Mouse (Mus musculus) cerebellum, adult 11-12 months (tissue): ENCODE data around the gene Pparg.

Experiments used
- DNase-seq: peaks from one replicate; pipeline ENCODE4 v3.0.0; 2022

Pparg gene

DNA sequence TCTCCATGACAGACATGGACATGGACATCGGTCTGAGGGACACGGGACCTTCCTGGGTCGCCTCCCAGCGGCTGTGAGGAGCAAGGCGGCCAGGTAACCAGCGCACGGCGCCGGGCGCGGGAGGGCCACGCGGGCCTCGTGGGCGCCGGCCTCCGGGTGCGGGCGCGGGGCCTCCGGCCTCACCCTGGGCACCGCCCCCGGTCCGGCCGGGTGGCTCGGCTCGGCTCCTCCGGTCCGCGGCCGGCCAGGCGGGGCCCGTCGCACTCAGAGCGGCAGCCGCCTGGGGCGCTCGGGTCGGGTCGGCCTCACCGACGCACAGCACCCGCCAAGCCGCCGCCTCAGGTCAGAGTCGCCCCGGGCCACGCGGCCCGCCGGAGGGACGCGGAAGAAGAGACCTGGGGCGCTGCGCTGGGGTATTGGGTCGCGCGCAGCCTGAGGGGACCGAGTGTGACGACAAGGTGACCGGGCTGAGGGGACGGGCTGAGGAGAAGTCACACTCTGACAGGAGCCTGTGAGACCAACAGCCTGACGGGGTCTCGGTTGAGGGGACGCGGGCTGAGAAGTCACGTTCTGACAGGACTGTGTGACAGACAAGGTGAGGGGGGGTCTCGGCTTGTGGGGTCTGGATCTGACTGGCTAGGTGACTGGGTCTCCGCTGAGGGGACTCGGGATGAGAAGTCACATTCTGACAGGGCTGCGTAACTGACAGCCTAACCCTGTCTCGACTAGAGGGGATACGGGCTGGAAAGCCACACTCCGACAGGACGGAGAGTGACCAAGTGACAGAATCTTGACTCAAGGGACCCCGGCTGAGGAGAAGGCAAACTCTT lies at the start of gene Pparg:
Gene Pparg (plus strand): TSS at position 176 of the 830 bp plus-strand sequence.
- peak; percentile 34 for DNase-seq

DNA sequence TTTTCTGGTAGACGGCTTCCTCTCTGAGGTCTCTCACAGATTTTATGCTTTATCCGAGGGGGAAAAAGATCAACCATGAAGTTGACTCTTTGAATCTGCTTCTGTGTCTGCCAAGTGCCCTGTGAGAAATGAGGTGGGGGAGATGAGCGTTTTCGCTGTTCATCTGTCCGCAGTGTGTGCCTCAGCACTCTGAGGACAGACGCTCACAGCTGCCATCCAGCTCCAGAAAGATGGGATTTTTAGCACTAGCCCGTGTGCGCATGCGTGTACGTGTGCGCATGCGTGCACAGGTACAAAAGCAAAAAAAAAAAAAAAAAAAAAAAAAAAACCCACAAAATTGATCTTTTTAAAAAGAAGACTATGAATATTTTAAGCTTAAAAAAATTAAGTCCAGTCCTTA lies 48.0 kb upstream of the Pparg start:
- peak; percentile 44 for DNase-seq

DNA sequence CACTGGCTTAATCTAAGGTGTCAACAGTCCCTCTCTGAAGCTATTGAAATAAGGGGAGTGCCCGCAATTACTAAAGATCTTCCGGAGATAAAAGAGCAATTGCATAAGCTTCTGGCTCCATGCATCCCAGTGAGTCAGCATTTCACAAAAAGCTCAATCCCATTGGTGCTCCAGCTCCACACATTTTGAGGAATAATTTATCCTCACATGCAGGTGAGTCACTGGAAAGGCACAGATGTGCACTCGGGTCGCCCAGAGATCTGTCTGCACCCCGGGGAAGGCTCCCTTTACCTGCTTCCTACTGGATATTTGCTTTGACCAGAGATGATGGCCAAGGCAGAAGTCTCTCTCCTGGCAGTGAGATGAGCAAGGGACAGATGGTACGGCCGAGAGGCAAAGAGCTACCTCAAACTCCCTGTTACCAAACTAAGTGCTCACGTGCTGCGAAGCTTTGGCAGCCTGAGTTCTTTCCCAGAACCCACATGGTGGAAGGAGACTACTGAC lies 47.5 kb upstream of the Pparg start:
- peak; percentile 82 for DNase-seq

DNA sequence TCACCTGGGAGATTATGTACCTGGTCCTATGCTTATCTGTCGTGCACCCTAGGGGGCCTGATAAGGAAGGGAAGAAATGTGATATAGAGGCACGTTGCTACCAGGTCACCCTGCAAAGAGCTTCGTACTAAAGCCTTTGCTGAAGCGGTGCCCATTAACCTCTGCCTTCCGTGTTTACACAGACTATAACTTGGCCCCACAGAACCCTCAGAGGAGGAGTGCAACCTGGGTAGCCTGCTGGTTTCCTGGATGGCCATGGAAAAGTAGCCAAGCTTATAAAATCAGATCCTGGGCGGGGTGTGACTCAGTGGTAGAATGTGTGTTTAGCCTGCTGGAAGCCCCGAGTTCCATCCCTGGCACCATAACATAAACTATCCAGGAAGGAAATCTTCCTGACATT lies 46.8 kb upstream of the Pparg start:
- DNase-seq: peak; percentile 22

DNA sequence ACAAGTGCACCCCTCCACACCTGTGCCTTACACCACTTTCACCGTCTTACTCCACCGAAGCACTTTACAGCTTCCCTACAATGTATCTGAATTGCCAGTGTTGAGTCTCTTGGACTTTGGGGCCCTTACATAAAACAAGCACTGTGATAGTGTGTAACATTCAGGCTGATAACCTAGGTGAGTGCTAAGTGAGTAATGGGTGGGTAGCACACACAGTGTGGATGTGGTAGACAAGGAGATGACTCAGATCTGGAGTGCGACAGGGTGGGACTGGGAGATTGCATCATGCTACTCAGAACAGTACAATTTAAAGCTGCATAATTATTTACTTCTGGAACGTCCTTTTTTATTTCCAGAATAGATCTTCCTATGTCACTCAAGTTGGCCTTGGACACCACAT lies 45.0 kb upstream of the Pparg start:
- DNase-seq: no peak

DNA sequence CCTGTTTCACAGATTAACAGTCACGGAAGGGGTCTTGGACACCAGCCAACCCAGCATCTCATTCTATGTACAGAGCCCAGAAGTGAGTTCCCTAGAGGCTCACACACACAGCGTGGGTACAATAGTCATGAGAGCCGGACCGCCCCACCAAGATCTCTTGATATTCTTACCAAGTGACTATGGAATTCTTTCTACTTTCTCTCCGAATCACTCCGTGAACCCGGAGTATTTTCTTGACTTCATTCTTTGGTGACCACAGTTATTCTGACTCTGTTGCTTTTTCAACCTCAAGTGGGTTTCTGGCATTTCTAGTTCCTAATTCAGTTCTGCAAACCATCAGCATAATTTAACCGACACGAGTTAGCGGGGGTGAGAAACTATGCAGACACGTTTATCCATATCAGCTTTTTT lies 43.9 kb upstream of the Pparg start:
- no peak for DNase-seq

DNA sequence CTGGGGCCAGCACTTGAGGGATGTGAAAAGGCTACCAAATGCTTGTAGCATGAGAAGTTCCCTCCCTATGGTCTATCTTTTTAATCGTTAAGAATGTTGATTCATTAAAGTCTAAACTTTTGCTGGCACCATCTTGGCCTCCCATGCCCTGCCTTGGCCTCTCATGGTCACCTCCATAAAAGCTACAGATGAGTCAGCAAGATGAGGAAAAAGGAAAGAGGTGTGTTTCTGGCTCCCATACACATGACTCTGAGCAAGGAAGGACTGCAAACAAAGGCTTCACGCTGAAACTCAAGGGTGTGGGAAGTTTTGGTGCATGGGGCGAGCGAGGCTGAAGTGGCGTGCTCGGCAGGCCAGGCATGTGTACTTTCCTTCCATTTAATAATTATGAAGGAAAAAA lies 41.9 kb upstream of the Pparg start:
- DNase-seq: no peak

DNA sequence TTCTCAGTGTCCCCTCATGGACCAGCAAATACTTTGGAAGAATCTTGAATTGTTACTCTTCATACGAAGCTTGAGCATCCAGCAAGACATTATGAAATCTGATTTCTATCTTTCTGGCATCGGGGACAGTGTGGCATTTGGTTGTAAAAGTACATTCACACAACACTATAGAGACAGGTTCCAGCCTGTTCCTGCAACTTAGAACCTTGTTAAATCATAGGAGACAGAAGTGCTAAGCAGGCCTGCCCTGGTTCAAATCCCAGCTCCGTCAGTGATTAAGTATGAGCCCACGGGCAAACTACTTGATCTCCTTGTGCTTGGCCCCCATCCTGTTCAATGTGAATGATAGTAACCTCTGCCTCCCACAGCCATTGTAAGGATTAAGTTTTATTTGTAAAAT lies 41.1 kb upstream of the Pparg start:
- no peak for DNase-seq

DNA sequence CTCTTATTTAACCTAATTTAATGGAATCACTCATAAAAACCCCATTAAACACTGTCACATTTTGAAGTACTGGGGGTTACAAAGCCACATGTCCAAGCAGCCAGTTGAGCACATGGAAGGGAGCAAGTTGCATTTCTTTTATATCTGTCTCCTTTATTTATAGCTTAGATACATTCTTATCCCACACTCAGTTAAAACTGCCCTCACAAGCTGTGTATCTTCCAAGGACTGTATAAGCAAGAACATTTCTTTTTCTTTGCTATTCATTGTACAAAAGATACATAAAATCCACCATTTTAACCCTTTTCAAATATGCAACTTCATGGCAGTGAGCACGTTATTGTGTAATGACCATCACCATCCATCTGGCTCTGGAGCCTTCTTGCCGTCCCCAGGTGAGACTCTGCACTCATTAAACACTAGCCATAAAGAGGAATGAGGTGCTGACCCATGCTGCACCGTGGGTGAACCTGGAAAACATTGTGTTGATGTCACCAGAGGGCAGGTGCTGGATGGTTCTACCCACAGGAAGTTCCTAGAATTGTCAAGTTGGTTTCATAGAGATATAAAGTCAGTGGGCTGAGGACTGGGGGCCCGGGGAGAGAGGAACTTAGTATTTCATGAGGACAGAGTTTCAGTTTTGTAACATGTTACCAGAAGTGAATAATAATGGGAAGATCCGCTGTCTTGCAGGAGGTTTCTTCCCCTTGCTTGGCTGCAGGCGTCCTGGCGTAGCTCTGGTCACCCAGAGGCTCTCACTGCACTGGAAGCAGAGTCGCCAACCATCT lies 39.6 kb upstream of the Pparg start:
- no peak for DNase-seq

DNA sequence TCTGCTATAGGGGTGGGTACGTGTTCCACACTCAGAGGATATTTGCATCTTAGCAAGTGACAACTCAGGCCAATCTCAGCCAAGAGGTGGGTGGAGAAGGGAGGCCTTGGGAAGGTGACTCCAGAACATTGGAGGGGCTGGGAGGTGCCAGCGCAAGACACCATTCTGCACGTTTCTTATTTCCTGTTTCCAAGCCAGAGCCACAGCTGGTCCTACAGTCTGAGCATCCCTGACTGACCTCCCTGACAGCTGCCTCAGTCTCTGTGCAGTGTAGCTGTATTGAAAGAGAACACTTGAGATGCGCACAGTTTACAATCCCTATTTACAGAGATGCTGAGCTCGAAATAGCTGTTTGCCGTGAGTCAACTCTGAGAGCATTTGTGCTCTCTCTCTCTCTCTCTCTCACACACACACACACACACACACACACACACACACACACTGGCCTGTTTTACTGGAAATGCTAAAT lies 38.8 kb upstream of the Pparg start:
- no peak for DNase-seq

DNA sequence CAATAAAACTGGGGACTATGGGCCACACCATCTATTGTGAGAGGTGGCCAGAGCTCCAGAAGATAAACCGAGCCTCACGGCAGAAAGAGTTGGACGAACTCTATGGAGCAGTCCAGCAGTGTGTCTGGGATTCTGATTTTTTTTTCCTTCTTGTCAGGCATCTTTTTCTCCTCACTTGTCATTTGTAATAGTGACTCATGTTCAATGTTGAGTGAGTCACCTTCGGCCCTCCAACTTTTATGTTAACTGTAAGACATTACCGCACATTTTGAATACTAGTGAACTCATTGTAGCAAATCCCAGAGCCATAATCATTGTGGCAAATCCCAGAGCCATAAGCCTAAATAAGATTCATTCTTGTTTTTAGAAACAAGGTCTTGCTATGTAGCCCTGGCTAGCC lies 37.8 kb upstream of the Pparg start:
- no peak for DNase-seq

DNA sequence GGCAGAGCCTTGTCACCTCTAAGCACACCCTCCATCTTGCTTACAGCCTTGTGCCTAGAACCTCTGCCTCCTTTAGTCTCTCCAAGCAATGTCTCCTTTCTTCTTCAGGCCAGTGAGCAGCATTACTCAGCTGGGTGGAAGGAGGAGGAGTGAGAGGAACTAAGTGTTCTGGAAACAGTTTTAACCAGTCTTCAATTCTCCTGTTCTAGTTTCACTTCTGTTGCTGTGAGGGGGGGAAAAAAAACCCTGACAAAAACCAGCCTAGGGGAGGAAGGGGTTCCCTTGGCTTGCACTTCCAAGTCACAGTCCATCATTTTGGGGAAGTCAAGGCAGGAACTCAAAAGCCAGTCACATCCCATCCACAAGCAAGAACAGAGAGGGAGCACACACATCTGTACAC lies 29.8 kb upstream of the Pparg start:
- no peak for DNase-seq

DNA sequence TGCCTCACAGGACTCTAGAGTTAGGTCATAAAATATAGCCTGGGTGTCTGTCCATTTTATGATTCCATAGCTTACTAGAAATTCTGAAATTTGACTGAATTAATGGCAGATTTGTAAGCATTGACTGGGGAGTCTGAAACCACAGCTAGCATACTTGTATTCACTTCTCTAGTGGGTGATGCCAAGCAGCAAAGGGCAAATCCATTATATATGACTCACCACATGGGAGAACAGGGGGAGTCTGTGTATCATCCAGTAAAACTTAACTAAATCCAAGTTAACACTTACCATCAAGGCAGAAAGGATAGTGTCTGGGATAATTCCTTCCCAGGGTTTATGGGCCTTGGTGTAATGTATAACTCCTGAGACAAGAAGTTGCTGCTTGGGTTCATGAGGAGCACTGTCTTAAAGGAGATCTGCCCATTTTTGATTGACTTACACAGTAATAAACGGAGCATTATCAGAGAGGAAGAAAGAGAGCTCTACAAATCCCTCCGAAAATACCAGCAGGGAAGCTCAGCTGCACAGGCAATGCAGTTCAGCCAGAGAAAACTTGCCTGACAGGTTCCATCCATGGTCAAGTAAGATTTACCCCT lies 27.6 kb upstream of the Pparg start:
- DNase-seq: no peak

DNA sequence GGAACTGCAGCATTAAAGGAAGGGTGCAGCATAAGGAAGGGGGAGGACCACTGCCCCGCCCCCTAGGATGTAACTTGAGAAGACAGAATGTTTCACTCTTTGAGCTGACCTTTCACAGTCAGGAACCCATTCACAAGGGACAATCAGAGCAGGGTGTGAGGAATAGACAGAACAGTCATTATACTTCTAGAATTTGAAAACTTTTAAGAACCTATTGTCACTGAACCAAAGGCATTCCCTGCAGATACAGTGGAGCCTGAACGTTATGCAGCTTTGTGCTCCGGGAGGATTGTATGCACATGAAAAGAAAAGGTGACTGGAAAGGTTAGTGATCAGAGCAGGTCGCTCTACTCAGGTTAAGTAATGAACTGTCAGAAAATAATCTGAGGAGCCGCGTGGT lies 25.2 kb upstream of the Pparg start:
- DNase-seq: no peak

DNA sequence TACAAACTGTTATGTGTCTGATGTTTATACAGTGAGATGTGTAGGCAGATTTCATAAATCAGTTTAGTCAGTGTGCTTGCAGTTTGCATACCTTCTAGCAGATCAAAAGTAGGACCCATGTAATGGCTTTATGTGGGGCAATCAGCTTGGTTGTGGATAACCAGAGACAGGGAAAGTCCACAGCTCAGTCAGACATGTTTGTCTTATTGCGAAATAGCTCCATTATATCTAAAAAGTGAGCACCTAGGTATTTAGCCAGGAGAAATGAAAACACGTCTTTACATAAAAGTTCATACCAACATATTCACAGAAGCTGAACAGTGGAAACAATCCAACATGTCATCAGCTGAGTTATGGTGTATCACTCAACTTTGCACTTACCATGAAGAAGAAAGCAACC lies 20.7 kb upstream of the Pparg start:
- DNase-seq: no peak

DNA sequence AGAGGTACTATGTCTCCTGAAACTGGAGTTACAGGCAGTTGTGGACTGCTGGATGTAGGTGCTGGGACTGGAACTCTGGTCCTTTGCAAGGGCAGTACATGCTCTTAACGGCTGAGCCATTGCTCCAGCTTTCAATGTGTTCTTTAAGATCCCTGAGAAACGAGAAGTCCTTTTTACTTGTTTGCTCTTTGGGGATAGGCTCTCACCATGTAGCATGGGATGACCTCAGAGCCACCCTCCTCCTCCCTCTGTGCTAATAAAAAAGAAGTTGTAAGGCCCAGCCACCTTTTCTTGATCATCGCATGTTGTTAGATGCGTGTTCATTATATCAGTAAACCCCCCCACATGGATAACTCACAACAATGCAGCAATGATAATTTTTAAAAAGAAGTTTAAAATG lies 17.7 kb upstream of the Pparg start:
- DNase-seq: no peak

DNA sequence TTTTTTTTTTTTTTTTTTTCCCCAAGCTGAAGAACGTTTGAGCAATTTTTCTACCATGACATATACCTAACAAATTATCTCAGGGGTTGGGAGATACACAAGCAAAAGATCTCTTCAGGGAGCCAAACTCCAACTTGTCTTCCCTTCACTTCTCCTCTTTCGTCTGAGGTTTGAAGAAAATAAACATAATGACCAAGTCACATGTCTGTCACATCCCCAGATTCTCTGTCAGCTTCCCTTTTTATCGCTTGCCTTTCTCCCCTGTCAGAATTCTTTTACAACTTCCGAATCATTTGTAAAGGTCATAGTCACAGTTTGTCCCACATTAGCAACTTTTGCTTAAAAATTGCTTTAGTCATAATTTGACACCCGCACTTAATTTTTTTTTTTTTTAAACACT lies 17.2 kb upstream of the Pparg start:
- DNase-seq: no peak

DNA sequence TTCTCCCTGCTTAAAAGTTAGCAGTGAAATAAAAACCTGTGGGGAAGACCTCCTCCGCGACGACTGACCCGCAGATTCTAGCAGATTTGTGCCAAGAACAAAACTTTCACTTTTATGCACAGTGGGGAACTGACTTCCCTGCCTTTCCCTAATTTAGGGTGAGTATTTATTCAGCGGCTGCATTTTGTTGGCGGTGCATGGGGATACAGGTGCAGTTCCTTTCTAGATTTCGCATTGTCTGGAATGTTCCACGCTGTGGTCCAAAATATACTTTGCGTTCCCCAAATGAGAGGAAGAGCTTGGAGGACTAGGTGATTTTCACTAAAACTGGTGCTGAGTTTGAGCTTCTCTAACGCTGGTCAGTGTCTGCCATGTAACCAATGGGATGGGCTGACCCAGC lies 16.6 kb upstream of the Pparg start:
- DNase-seq: no peak

DNA sequence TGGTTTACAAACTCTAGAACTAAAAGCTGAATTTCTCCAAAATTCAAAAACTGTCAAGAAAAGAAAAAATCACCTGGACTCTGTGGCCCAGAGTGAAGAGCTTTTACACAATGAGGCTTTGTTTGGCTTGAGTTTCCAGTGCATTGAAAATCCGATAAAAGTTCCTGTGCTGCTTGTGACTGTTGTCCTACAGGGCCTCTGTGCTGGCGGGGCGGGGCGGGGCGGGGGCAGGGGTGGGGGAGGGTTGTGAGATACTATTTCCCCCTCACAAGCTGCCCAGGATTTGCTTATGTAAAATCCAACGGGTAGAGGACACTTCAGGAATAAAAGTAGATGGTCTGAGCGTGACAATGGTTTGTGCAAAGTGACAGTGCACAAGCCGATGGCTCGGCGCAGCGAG lies 16.2 kb upstream of the Pparg start:
- no peak for DNase-seq

DNA sequence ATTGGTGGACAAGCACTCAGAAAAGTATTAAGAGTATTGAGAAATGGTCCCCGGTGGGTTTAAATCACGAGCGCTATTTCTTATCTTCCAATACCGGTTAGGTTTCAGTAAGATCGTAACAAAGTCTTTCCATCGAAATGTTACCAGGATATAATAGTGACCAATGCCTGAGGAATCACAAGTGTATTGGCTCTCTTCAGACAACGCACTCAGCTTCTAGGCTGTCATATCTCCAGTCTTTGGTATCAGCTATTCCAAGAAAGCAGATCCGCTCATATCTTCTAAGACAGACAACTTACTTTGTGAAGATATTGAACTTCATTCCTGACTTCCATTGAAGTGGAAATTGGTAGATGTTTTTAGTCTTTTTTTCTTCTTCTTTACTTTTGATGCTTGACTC lies 15.7 kb upstream of the Pparg start:
- DNase-seq: no peak

DNA sequence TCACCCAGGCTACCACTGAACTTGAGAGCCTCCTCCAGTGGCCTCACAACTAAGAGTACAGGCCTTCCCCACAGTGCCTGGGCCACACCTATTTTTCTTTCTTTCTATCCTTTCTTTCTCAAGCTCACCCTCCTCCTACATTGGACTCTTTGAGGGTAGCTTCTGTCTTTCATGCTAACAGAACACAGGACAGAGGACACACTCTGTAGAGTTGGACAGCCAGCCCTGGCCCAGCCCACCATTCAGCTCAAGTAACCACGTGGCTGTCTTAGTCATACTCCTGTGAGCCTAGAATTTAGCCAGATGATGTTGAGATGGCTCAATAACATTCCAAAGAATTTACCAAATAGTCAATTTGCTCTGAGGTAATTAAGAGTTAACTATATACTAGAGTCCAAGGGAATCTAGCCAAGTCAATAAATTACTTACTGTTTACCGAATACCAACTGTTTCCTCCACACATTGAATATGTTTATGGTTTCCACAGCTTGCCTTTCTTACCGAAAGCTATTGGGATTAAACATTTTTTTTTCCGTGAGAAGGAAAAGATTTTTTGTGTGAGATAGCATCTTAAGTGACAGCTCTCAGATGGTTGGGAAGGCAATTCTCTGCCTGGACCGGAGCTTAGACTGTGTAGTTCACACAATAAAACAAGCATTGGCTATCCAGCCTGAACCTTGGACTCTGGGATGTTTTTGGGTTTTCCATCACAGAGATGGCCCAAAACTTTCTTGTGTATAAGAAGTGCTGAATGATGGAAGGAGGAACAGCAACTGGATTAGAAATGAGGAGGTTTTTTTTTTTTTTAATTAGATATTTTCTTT lies 10.9 kb upstream of the Pparg start:
- DNase-seq: no peak

DNA sequence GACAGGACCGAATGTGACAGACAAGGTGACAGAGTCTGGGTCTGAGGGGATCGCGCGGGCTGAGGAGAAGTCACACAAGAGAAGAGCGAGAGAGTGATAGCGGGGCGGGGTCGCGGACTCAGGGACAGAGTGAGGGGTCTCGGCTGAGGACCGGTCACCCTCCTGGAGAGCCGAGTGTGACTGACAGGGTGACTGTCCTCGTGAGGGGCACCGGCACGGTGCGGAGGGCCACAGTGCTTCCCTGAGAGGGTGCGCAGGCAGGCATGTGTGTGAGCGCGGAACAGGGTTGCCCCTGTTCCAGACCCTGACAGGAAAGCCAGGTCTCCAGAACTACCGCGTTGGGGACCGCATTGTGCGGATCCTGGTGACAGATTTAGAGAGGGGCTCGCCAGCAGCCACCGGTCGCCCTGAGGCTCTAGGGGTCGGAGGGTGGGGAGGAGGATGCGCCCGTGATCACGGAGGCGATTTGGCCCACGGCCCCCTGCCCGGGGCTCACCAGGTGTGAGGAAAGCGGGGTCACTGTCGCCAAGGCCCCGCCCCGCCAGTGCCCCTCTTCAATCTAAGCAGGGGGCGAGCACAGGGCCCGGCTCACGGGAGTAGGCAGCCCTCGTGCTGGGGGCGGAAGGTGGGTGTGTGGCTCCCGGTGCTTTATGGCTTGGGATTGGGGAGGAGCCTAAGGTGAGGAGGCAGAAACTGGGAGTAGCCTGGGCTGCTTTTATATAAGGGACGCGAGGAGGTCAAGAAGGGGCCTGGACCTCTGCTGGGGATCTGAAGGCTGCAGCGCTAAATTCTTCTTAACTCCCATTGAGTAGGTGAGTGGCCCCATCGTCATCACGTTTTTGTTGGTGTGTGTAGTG lies 1.1 kb downstream of the Pparg start:
- DNase-seq: peak; percentile 25
